Mouse (Mus musculus): Measurements from ENCODE around the gene Il17a.

DNA sequence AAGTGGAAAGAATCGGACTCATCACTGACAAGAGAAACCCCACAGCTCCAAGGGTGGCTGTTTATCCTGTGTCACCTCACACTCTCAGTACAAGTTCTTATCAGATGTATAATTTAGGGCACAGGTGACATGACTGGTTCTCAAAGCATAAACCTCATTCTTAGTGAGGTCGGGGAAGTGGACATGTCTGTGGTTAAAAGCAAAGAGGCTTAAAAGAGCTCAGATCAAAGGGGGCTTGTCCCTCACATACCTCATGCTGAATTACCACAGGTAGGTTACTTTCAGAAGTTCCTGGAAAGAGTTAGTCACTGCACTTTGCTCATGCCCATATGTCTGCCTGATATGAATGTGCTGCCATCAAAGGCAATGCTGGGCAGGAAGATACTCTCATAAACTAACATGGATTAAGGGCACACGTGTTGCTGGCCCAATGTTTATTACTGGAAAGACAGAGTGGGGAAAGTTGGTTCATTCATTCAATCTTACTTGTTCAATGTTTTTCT lies 9.8 kb downstream of the Il17a start:
- TF ChIP-seq CTCF (IDR thresholded peaks at IDR 0.05; ENCODE audit: insufficient read depth, low read depth, low read length) (no peak), POLR2A (IDR thresholded peaks at IDR 0.05; ENCODE audit: insufficient read depth, low read depth, low read length) (no peak)
